Mouse (Mus musculus): Measurements from ENCODE around the gene Cmtm7. TPM values are rescaled to one million over a fixed set of nuclear protein-coding genes. Genes with fewer than 3 reads are reported as not detected.

The Cmtm7 gene
- 81.7 and 93.0 TPM in 2 replicates for polyA plus RNA-seq (2014; fragmentation: Nextera tagmentation; extraction: Ambion mirVana)

DNA sequence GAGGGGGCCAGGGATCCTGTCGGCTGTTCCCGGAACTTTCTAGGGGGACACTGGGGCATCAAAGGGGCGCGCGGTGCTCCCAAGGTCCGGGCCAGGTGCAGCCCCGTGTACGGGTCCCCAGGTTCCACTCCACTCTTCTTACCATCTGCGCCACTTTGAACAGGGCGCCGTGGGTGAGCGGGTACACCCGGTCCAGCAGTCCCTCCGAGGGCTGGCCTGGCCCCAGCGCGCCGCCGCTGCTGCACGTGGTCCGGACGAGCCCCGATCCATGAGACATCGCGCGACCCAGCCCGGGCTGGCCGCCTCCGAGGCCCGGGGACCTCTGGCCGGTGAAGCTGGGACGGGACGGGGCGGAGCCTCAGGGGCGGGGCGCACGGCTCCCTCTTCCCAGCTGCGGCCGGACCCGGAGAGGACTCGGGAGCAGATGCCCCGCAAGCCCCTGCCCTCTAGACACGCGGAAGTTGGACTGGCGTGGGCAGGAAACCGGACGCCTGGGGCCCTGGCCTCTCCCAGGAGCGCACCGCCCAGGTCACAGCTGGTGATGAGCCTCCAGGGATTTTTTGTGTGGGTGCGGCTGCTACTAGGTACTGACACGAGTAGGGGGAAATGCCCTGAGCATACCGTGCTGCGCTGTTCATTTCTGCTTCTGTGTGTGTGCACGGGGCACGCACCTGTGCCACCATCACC, at the start of gene Cmtm7:
TSS of gene Cmtm7 (minus strand) at position 331 of the 687 bp plus-strand sequence.
- H3K4me3 ChIP-seq (ENCODE audit: low read depth, low read length), result peak within 1 kb of the TSS; percentile 67
- H3K4me1 ChIP-seq (ENCODE audit: insufficient read depth), result peaks cover 6% of the 10 kb centered on the region; the same call in 1 of the 2 replicates
- H3K9me3 ChIP-seq (ENCODE audit: low read depth, low read length), result no peaks in the 10 kb centered on the region
- no peaks in the 10 kb centered on the region for H3K36me3 ChIP-seq (ENCODE audit: insufficient read depth)
- DNase-seq (peak; percentile 84), ATAC-seq (ENCODE audit: insufficient read depth) (peak; percentile 90)
- H3K27ac ChIP-seq (ENCODE audit: low read depth), result peak within 1 kb of the TSS; percentile 78
- WGBS, result under 1% methylated on average over 54 of the region's 54 CpGs
- no peak for TF ChIP-seq CTCF (IDR thresholded peaks at IDR 0.05; ENCODE audit: low read depth)
- H3K9ac ChIP-seq, result peak within 1 kb of the TSS; percentile 58
- H3K4me2 ChIP-seq, result peak within 1 kb of the TSS; percentile 69
- no peaks in the 10 kb centered on the region for H3K27me3 ChIP-seq (ENCODE audit: insufficient read depth, low read length)

DNA sequence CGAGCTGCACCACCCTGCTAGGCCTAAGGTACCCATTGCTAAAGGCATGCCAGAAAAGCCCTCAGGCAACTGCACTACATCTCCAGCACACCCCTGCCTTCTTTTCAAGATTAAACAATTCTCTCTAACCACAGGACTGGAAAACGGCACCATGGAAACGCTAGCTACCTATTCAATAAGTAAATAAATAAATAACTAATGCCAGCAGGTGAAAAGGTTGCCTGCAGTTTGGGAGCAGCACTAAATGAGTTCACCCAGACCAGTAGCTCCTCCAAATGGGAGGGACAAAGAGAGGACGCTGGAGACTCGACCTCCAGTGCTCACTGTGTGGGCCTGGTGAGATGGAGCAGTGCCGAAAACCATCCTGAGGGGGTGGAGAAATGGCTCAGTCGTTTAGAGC, 48.7 kb upstream of the Cmtm7 start:
- ATAC-seq (ENCODE audit: insufficient read depth), result no peak
- H3K27me3 ChIP-seq (ENCODE audit: insufficient read depth, low read length), result no peaks in the 10 kb centered on the region
- H3K27ac ChIP-seq (ENCODE audit: low read depth), result no peak overlapping the region
- no peaks in the 10 kb centered on the region for H3K4me1 ChIP-seq (ENCODE audit: insufficient read depth)
- H3K9ac ChIP-seq, result no peak overlapping the region
- no peak overlapping the region for H3K4me2 ChIP-seq
- no peak overlapping the region for H3K4me3 ChIP-seq (ENCODE audit: low read depth, low read length)
- DNase-seq, result no peak
- TF ChIP-seq CTCF (IDR thresholded peaks at IDR 0.05; ENCODE audit: low read depth), result no peak
- no peaks in the 10 kb centered on the region for H3K36me3 ChIP-seq (ENCODE audit: insufficient read depth)
- 38% methylated on average over 7 of the region's 7 CpGs for WGBS
- H3K9me3 ChIP-seq (ENCODE audit: low read depth, low read length), result no peaks in the 10 kb centered on the region

DNA sequence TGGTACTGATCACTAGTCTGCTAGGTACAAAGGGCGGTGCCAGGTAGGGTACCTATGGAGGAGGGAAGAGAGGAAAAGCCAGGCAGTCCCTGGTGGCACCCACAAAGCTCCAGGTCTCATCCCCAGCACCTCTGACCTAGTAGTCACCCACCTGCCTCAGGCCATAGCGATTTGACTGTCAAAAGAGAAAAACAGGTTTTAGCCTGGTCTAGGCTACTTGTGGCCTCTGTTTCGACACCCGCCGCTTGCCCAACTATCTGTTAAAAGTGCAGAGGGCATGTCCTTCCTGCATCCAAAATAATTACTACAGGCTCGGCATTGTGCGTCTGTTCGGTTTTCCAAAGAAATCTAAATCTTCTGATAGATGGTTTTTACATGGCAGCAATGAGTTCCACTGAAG, 48.0 kb upstream of the Cmtm7 start:
- ATAC-seq (ENCODE audit: insufficient read depth), result no peak
- DNase-seq, result no peak
- 90% methylated on average over 8 of the region's 8 CpGs for WGBS
- no peaks in the 10 kb centered on the region for H3K4me1 ChIP-seq (ENCODE audit: insufficient read depth)
- H3K4me3 ChIP-seq (ENCODE audit: low read depth, low read length), result no peak overlapping the region
- no peak overlapping the region for H3K27ac ChIP-seq (ENCODE audit: low read depth)
- TF ChIP-seq CTCF (IDR thresholded peaks at IDR 0.05; ENCODE audit: low read depth), result no peak
- no peaks in the 10 kb centered on the region for H3K27me3 ChIP-seq (ENCODE audit: insufficient read depth, low read length)
- no peak overlapping the region for H3K4me2 ChIP-seq
- no peak overlapping the region for H3K9ac ChIP-seq
- no peaks in the 10 kb centered on the region for H3K36me3 ChIP-seq (ENCODE audit: insufficient read depth)
- no peaks in the 10 kb centered on the region for H3K9me3 ChIP-seq (ENCODE audit: low read depth, low read length)

DNA sequence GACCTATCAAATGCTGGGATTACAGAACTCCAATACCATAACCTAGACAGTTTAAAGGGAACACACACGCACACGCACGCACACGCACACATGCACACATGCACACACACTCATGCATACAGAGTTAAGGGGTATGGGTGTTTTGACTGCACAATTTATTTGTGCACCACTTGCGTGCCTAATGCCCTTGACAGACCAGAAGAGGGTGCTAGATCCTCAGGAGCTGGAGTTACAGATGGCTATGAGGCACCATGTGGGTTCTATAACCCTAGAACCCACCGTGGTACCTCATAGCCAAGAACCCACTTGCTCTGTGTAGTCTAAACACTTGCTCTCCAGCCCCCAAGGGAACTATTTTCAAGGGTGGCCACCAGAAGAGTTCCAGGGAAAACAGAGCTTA, 46.7 kb upstream of the Cmtm7 start:
- no peak overlapping the region for H3K4me2 ChIP-seq
- no peak overlapping the region for H3K9ac ChIP-seq
- H3K4me1 ChIP-seq (ENCODE audit: insufficient read depth), result no peaks in the 10 kb centered on the region
- no peak overlapping the region for H3K27ac ChIP-seq (ENCODE audit: low read depth)
- 94% methylated on average over 6 of the region's 6 CpGs for WGBS
- DNase-seq (no peak), ATAC-seq (ENCODE audit: insufficient read depth) (no peak)
- H3K36me3 ChIP-seq (ENCODE audit: insufficient read depth), result no peaks in the 10 kb centered on the region
- no peaks in the 10 kb centered on the region for H3K27me3 ChIP-seq (ENCODE audit: insufficient read depth, low read length)
- no peak overlapping the region for H3K4me3 ChIP-seq (ENCODE audit: low read depth, low read length)
- no peaks in the 10 kb centered on the region for H3K9me3 ChIP-seq (ENCODE audit: low read depth, low read length)
- peak; percentile 46 for TF ChIP-seq CTCF (IDR thresholded peaks at IDR 0.05; ENCODE audit: low read depth)

DNA sequence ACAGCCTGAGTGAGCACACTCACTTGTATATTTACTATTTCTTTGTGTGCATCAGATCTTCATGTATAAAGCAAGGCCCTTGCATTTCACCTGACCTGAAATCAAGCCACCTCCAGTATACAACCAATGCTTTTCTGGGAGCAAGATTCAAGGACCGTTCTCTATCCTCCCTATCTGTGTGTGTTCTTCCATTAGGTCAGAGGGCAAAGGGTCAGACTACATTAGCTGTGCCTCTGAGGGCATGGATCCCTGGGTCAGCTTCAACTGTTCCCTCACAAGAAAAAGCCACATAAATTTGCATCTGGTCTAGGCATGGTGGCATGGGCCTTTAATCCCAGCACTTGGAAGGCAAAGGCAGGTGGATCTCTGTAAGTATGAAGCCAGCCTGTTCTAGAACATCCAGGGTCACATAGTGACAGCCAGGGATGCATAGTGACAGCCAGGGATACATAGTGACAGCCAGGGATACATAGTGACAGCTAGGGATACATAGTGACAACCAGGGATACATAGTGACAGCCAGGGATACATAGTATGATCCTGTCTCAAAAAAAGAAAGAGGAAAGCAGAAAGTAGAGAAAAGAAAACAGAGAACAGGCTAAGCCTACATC, 45.7 kb upstream of the Cmtm7 start:
- 0 out of 2 replicates have a peak, but pooled peaks cover 2% of the 10 kb centered on the region for H3K36me3 ChIP-seq (ENCODE audit: insufficient read depth)
- no peak overlapping the region for H3K4me3 ChIP-seq (ENCODE audit: low read depth, low read length)
- H3K4me2 ChIP-seq, result no peak overlapping the region
- no peaks in the 10 kb centered on the region for H3K9me3 ChIP-seq (ENCODE audit: low read depth, low read length)
- H3K27ac ChIP-seq (ENCODE audit: low read depth), result no peak overlapping the region
- 35% methylated on average over 1 of the region's 1 CpGs for WGBS
- no peak overlapping the region for H3K9ac ChIP-seq
- no peak for TF ChIP-seq CTCF (IDR thresholded peaks at IDR 0.05; ENCODE audit: low read depth)
- ATAC-seq (ENCODE audit: insufficient read depth), result no peak
- H3K27me3 ChIP-seq (ENCODE audit: insufficient read depth, low read length), result no peaks in the 10 kb centered on the region
- DNase-seq, result no peak
- no peaks in the 10 kb centered on the region for H3K4me1 ChIP-seq (ENCODE audit: insufficient read depth)

DNA sequence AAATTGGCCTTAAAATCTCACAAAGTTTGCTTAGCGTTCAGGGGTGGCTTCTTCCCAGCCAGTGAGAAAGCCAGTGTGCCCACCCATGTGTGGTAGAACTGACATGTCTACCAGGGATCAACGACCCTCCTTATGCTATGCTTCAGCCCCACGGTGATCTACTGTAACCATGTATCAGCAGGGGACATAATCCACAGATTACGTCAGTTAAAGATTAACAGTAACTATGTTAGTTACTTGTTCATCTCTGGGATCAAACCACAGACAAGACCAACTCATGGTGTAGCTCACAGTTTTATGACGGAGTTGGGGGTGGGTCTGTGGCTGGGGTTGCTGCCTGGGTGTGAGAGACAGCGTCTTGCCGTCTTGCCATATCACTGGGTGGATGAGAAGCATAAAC, 42.5 kb upstream of the Cmtm7 start:
- TF ChIP-seq CTCF (IDR thresholded peaks at IDR 0.05; ENCODE audit: low read depth), result no peak
- Histone ChIP-seq H3K4me1 (ENCODE audit: insufficient read depth) (no peaks in the 10 kb centered on the region), H3K27ac (ENCODE audit: low read depth) (no peak overlapping the region), H3K9me3 (ENCODE audit: low read depth, low read length) (no peaks in the 10 kb centered on the region), H3K4me2 (no peak overlapping the region), H3K27me3 (ENCODE audit: insufficient read depth, low read length) (no peaks in the 10 kb centered on the region), H3K36me3 (ENCODE audit: insufficient read depth) (0 out of 2 replicates have a peak, but pooled peaks cover 2% of the 10 kb centered on the region), H3K4me3 (ENCODE audit: low read depth, low read length) (no peak overlapping the region), H3K9ac (no peak overlapping the region)
- no peak for ATAC-seq (ENCODE audit: insufficient read depth)
- 95% methylated on average over 7 of the region's 7 CpGs for WGBS
- DNase-seq, result no peak

DNA sequence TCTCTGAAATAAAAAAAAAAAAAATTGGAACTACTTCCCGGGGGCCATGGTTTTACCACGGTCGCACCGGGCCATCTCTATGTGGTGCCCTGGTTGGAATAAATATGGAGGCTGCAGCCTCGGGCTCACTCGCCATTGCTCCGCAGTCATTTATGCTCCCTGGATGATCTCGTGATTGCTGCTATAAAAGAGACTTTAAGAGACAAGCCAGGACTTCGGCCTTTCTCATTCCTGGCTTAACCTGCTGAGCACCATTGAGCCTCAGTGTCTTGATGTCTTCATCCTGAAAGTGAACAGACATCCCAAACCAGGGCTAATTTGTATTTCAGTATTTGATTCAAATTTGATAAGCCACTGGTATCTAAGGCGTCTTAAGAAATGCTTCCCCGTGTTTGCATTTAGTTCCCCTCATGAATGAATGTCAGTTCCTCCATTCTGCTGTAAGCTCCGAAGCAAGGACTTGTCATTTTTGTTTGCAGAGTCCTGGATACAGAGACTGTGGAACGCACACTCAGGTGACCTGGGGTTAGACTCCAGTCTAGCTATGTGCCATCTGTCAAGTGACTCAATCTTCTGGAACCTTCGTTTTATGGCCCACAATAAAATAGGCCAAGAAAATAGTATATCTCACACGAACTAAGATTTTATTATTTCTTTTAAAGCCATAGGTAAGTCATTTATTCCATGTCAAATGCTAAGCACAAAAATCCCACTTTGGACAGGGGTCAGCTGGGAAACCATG, 40.1 kb upstream of the Cmtm7 start:
- H3K4me2 ChIP-seq, result no peak overlapping the region
- H3K36me3 ChIP-seq (ENCODE audit: insufficient read depth), result 0 out of 2 replicates have a peak, but pooled peaks cover 2% of the 10 kb centered on the region
- no peaks in the 10 kb centered on the region for H3K4me1 ChIP-seq (ENCODE audit: insufficient read depth)
- DNase-seq, result no peak
- TF ChIP-seq CTCF (IDR thresholded peaks at IDR 0.05; ENCODE audit: low read depth), result no peak
- H3K9ac ChIP-seq, result no peak overlapping the region
- no peaks in the 10 kb centered on the region for H3K27me3 ChIP-seq (ENCODE audit: insufficient read depth, low read length)
- H3K27ac ChIP-seq (ENCODE audit: low read depth), result no peak overlapping the region
- no peak overlapping the region for H3K4me3 ChIP-seq (ENCODE audit: low read depth, low read length)
- ATAC-seq (ENCODE audit: insufficient read depth), result no peak
- 83% methylated on average over 15 of the region's 15 CpGs for WGBS
- no peaks in the 10 kb centered on the region for H3K9me3 ChIP-seq (ENCODE audit: low read depth, low read length)

Data from lung, embryonic 14.5 days (tissue).